Mouse (Mus musculus) adipocyte (in vitro differentiated cells): ENCODE results near the gene Lpp.

Experiments used
- DNase-seq: peaks from one replicate; pipeline ENCODE4 v3.0.0-alpha.2; 2016; ENCODE audit warnings: low spot score

The Lpp gene

DNA sequence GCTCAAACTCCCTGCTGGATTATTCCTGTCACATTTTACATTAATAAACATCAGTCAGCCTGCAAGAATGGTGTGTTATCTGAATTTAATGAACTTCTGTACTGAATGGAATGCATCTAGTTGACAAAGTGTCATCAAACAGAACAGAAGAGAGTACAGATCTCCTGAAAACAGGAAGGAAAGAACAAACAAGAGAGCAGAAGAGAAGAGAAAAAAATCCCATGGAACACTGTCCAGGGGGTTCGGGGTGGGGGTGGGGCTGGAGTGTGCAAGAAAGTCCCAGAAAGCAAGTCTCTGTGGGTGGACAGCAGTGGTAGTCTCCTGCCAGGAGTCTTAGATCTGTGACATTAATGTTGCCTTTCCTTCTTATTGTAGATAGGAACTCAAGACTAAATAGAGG lies 412.8 kb downstream of the Lpp start:
- DNase-seq: no peak

DNA sequence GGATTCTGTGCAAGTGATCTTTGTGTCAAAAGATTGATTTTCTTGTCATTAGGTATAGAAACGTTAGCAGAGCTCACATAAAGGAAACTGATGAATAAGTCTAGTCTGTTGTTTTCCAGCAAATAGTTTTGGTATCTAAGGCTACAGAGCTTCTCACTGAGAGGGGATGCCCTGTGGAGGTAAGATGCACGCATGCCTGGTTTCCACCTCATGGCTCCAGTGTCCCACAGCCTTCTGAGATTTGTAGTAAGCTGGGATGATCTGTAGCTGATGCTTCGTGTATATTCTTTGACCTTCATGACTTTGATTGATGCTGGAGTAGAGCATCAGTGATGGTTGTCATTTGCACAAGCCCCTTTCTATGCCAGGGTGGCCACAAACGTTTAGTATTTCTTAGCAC lies 414.3 kb downstream of the Lpp start:
- no peak for DNase-seq

GRCm38 (mm10) chr16:24809811-24810210 lies 416.5 kb downstream of the Lpp start:
- no peak for DNase-seq

DNA sequence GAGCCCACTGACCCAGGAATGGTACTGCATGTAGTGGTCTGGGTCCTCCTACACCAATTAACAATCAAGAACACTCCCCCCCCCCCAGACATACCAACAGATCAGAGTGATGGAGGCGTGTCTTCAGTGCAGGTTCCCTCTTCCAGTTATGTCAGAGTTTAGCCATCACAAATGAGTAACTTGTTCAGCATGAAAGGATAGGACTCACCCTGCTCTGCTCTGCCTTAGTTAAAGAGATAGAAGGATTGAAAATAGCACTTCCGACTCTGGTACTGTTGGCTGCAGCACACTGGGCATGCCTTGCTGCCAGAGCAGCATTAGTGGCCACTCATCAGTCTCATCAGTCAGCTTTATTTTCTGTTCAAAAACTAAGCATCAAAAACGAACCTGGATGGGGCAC lies 423.3 kb downstream of the Lpp start:
- no peak for DNase-seq

DNA sequence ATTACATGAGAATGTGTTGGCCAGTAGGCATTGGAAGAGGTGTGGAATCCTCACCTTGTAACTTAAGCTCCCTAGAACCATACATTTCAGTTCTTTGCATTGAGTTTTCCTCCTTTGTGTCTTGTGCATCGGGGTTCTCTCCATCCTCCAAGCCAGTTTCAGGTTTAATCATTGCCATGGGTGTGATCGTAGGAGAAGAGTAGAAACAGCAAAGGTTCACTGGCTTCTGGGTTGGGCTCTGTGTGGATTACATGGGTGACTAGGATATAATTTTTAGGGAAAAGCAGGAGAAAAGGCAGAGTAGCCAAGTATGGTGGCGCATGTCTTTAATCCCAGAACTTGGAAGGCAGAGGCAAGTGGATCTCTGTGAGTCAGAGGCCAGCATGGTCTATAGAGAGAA lies 424.1 kb downstream of the Lpp start:
- DNase-seq: no peak

GRCm38 (mm10) chr16:24819127-24819526 lies 425.8 kb downstream of the Lpp start:
- DNase-seq: no peak

GRCm38 (mm10) chr16:24822182-24822875 lies 429.0 kb downstream of the Lpp start:
- DNase-seq: no peak

GRCm38 (mm10) chr16:24822918-24823317 lies 429.6 kb downstream of the Lpp start:
- DNase-seq: no peak

DNA sequence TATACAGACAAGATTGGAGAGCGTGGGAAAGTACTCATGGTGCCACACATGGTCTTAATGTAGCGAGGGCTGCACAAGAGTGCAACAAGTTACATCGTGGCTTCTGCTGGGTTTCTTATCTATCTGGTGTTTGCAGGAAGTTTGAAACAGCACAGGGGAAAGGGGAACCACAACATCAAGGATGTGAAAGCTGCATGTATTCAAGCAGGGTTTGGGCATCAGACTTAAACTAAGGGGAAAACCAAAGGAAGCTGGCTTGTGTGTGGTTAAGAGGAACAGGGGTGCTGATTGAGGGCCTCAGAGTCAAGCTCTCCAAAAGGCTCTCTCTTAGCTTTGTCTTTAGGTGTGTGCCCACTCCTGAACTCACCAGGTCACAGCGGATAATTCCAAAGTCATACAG lies 433.1 kb downstream of the Lpp start:
- no peak for DNase-seq

GRCm38 (mm10) chr16:24828207-24828803 lies 435.0 kb downstream of the Lpp start:
- DNase-seq: peak; percentile 29

GRCm38 (mm10) chr16:24829860-24830259 lies 436.6 kb downstream of the Lpp start:
- no peak for DNase-seq

- DNase-seq: no peak
Measured at GRCm38 (mm10) chr16:24830939-24831338, 437.6 kb downstream of the Lpp start.

DNA sequence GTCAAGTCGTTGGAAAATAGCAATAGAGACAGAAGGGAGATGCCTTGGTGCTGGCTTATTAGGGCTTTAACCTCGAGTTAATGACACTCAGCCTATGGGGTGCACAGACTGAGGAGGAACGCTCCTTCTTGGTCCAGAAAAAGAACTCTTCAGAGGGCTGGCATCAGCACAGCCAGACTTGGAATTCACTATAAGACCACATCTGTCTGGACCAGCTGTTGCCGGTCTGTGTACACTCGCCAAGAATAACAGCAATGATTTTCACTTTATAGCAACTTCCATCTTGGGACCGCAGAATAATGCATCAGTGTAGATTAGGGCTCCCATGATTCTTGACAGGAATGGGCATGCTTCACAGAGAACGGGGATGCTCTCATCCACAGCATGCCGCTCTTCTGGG lies 439.9 kb downstream of the Lpp start:
- DNase-seq: no peak

DNA sequence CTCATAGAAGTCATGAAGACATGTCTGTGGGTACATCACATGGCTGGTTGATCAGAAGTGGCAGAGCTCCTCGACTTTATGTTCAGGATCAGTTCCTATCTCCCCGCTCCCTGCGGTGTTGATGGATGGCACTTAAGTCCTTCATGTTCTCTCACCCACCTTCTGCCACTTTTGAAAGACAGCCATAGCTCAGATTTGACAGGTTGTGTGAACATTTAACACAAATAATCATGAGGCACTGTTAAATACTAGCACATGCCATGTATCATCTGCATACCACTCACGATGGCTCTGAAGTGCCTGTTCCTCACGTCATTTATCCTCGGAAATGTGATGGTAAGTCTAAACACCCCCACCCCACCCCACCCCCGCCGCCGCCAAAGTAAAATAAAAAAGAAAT lies 441.2 kb downstream of the Lpp start:
- DNase-seq: no peak

- no peak for DNase-seq
Measured at GRCm38 (mm10) chr16:24836550-24836949, 443.2 kb downstream of the Lpp start.

DNA sequence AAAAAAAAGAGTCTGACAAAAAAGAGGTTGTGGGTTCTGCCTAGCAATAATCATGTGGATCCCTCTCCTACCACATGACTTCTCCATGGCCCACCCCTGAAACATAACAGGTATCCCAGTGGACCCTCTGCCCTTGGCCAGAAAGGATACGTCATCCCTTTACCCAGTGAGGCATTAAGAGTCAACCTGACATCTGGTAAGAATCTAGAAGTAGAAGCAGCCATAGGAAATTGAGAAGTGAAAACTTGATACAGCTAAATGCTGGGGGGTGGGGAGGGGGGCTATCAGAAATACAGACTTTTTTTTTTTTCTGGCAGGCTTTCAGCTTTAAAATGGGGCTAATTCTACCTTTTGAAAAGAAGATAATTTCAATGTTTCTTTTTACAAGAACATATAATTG lies 445.7 kb downstream of the Lpp start:
- DNase-seq: no peak

- DNase-seq: no peak
Measured at GRCm38 (mm10) chr16:24840073-24840472, 446.8 kb downstream of the Lpp start.

DNA sequence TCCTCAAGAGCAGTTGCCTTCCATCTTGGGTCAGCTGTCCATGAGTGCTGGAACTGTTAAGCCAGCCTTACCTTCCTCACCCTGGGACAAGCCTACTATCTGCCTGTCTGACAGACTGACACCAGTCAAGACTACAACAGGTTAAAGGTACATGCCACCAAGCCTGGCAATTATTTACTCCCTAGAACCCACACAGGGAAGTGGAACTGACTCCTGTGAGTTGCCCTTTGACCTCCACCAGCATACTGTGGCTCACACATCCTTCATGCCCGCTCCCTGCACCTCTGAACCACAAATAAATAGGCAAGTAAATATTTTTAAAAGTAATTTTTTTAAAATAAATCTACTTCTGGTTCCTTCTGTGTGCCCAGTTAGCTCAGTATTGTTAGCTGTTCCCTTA lies 452.8 kb downstream of the Lpp start:
- no peak for DNase-seq

DNA sequence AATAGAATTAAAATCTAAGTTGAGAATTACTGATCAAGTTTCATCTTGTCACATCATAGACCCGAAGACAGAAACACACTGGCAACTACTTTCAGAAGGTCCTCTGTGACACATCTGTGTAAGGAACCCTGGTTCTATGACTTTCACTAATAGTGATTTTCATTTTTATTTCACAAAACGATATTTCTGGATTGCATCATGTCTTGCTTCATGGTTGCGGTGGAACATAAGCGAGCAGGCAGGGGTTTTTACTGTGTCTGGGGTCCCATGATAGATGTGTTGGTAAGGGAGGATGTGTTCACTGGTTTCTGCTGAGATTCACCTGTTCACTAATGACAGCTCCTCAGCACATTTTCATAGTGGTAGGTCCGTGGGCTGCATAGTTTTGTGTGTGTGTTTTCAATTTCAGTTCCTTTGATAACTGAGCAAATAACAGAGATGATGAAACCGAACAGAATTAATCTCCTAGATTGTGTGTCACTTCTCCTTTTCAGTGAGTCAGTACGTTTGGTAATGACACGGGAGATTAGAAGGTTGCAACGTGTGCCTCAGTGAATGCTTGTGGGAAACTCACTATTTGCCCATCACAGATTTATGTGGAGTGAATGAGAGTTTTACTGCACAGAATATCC lies 466.3 kb downstream of the Lpp start:
- DNase-seq: no peak

- no peak for DNase-seq
Measured at GRCm38 (mm10) chr16:24860445-24860844, 467.1 kb downstream of the Lpp start.

- DNase-seq: no peak
Measured at GRCm38 (mm10) chr16:24861374-24861773, 468.1 kb downstream of the Lpp start.

DNA sequence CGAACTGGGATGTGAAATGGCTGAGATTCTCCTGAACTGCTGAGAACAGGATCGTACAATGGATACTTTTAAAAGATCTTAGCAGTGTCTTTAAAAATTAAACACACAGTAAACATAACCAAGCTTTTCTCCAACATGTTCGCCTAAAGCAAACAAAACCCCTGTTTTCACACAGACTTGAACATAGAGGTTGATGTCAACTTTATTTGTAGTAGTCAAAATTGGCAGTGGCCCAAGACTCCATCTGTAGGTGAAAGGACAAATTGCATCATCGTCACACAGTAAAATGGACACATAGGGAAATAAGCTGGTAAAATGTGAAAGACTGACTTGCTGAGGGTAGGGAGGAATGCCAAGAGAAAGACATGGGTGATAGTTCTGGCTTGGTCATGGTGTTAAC lies 480.9 kb downstream of the Lpp start:
- peak; percentile 93 for DNase-seq

DNA sequence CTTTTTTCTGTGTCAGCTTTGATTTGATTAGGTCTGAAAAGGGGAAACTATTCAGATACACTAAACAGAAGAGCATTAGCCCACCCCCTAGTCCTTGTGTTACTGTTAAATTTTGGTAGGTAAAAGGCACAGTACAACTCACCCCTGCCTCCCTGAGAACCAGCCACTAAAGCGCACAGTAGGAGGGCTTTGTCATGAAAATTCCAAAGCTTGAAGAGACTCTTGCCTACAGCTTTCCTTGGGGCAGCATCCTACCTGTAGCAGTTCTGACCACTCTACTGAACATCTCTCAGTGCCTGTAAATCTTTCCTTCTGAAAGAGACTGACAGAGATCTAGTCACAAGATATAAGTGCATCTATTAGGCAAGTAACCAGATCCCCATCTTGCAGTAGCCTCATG lies 482.4 kb downstream of the Lpp start:
- no peak for DNase-seq

DNA sequence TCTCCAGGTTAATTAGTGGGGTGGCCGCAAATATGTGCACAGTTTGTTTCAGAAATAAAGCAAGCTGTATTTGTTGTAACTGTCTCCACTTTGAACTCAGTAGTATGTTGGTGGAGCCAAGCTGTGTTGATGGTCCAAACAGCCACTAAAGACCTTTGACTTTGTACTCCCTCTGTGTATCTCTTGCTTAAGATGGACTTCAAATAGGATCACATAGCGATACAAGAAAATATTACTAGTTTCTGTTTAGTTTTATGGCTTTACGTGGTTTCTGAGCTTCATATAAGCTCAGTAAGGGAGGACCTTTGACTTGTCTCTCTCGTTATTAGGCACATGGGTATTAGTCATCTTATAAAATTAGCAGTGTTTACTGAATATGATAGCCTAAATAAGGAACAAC lies 485.7 kb downstream of the Lpp start:
- no peak for DNase-seq
